Mouse (Mus musculus): ENCODE measurements around the gene Antxr2.

The Antxr2 gene

GRCm38 (mm10) chr5:97995881-97996280, 35.0 kb downstream of the Antxr2 start:
- DNase-seq (ENCODE audit: low read depth, low spot score), result no peak

- DNase-seq (ENCODE audit: low read depth, low spot score), result no peak
These were observed 44.1 kb downstream of the Antxr2 start for GRCm38 (mm10) chr5:97986656-97987294.

- no peak for DNase-seq (ENCODE audit: low read depth, low spot score)
These were observed 47.5 kb downstream of the Antxr2 start for GRCm38 (mm10) chr5:97983375-97983774.

GRCm38 (mm10) chr5:97980472-97980871, 50.4 kb downstream of the Antxr2 start:
- DNase-seq (ENCODE audit: low read depth, low spot score), result no peak

- no peak for DNase-seq (ENCODE audit: low read depth, low spot score)
These were observed 57.5 kb downstream of the Antxr2 start for GRCm38 (mm10) chr5:97973293-97973692.

- no peak for DNase-seq (ENCODE audit: low read depth, low spot score)
These were observed 58.8 kb downstream of the Antxr2 start for GRCm38 (mm10) chr5:97972029-97972428.

GRCm38 (mm10) chr5:97971236-97971635, 59.6 kb downstream of the Antxr2 start:
- no peak for DNase-seq (ENCODE audit: low read depth, low spot score)

GRCm38 (mm10) chr5:97967044-97967443, 63.8 kb downstream of the Antxr2 start:
- no peak for DNase-seq (ENCODE audit: low read depth, low spot score)

GRCm38 (mm10) chr5:97966101-97966500, 64.7 kb downstream of the Antxr2 start:
- no peak for DNase-seq (ENCODE audit: low read depth, low spot score)

- DNase-seq (ENCODE audit: low read depth, low spot score), result no peak
These were observed 66.4 kb downstream of the Antxr2 start for GRCm38 (mm10) chr5:97964444-97964843.

GRCm38 (mm10) chr5:97962512-97962911, 68.3 kb downstream of the Antxr2 start:
- no peak for DNase-seq (ENCODE audit: low read depth, low spot score)

- DNase-seq (ENCODE audit: low read depth, low spot score), result no peak
These were observed 69.1 kb downstream of the Antxr2 start for GRCm38 (mm10) chr5:97961786-97962185.

GRCm38 (mm10) chr5:97959651-97960050, 71.2 kb downstream of the Antxr2 start:
- DNase-seq (ENCODE audit: low read depth, low spot score), result no peak

GRCm38 (mm10) chr5:97959010-97959409, 71.8 kb downstream of the Antxr2 start:
- DNase-seq (ENCODE audit: low read depth, low spot score), result no peak

- no peak for DNase-seq (ENCODE audit: low read depth, low spot score)
These were observed 73.3 kb downstream of the Antxr2 start for GRCm38 (mm10) chr5:97957501-97957900.

- DNase-seq (ENCODE audit: low read depth, low spot score), result no peak
These were observed 76.6 kb downstream of the Antxr2 start for GRCm38 (mm10) chr5:97954193-97954772.

- no peak for DNase-seq (ENCODE audit: low read depth, low spot score)
These were observed 77.5 kb downstream of the Antxr2 start for GRCm38 (mm10) chr5:97953241-97953920.

- DNase-seq (ENCODE audit: low read depth, low spot score), result no peak
These were observed 83.6 kb downstream of the Antxr2 start for GRCm38 (mm10) chr5:97947261-97947660.

GRCm38 (mm10) chr5:97946236-97946635, 84.6 kb downstream of the Antxr2 start:
- DNase-seq (ENCODE audit: low read depth, low spot score), result no peak

GRCm38 (mm10) chr5:97935140-97936129, 95.4 kb downstream of the Antxr2 start:
- peak; percentile 84 for DNase-seq (ENCODE audit: low read depth, low spot score)

GRCm38 (mm10) chr5:97917654-97918053, 113.2 kb downstream of the Antxr2 start:
- DNase-seq (ENCODE audit: low read depth, low spot score), result no peak

- DNase-seq (ENCODE audit: low read depth, low spot score), result no peak
These were observed 116.0 kb downstream of the Antxr2 start for GRCm38 (mm10) chr5:97914890-97915289.

Data from ZHBTc4 (cell line).